Comparison of ENCODE assay signal across 9 mouse cellular contexts in genomic region chr2:128179126-128179807, GRCm38 (mm10). TPM values are rescaled to one million over a fixed set of nuclear protein-coding genes. Genes with fewer than 3 reads are reported as not detected.
DNase-seq lines count a peak whose midpoint lies in the region; ATAC-seq and TF ChIP-seq lines count a peak whose summit lies in the region.
"Had no signal": no experiment of that assay in that cellular context is flagged by ENCODE, and none has a peak within 500 bp of the region (broad histone marks: within the 10 kb centered on the region; RNA-seq: fewer than 3 reads in every experiment).

No protein-coding gene starts in this region.

- no peak for TF ChIP-seq CTCF in liver, adult 2 months (IDR thresholded peaks at IDR 0.05; ENCODE audit: low read depth, low read length)

- no peak overlapping the region for H3ac ChIP-seq in myocyte (ENCODE audit: control insufficient read depth, insufficient read length)

- no peak overlapping the region for H3K27ac ChIP-seq in liver, adult 2 months (replicated peaks; ENCODE audit: insufficient read depth, low read depth, low read length)
- 0 out of 2 replicates have a peak overlapping the region, but pooled peaks have one; percentile 18 for H3K27ac ChIP-seq in intestine, embryonic 14.5 days (ENCODE audit: low read depth)
- H3K27ac ChIP-seq: liver, embryonic 13.5 days had no signal

- no peak overlapping the region for H3K9ac ChIP-seq in liver, adult 2 months (ENCODE audit: low read depth, low read length)
- H3K9ac ChIP-seq in intestine, embryonic 14.5 days (ENCODE audit: low read length) = no peak overlapping the region
- H3K9ac ChIP-seq: liver, embryonic 13.5 days had no signal

- WGBS in liver, adult 2 months = 57% methylated on average over 18 of the region's 18 CpGs
- 76% methylated on average over 18 of the region's 18 CpGs for WGBS in intestine, embryonic 14.5 days

- no peaks in the 10 kb centered on the region for H3K36me3 ChIP-seq in liver, adult 2 months (ENCODE audit: control insufficient read depth, insufficient read depth, low read length)
- H3K36me3 ChIP-seq in intestine, embryonic 14.5 days (ENCODE audit: control insufficient read depth, insufficient read depth, low read length) = no peaks in the 10 kb centered on the region
- no peaks in the 10 kb centered on the region for H3K36me3 ChIP-seq in myocyte (ENCODE audit: control insufficient read depth, insufficient read depth)
- H3K36me3 ChIP-seq: liver, embryonic 13.5 days had no signal

- no peak overlapping the region for H3K4me3 ChIP-seq in liver, adult 2 months (ENCODE audit: insufficient read depth, low read depth, low read length)
- no peak overlapping the region for H3K4me3 ChIP-seq in intestine, embryonic 14.5 days (ENCODE audit: low read depth, low read length)
- H3K4me3 ChIP-seq in myocyte = no peak overlapping the region
- H3K4me3 ChIP-seq: liver, embryonic 13.5 days had no signal

- peak; percentile 71 to 76 for DNase-seq in cerebellum, postnatal 10 days
- DNase-seq in cerebellum, adult 9-10 months = no peak
- peak; percentile 53 for DNase-seq in liver, adult 2 months (ENCODE audit: extremely low read depth, low read depth, low spot score)
- DNase-seq in liver = no peak
- no peak for DNase-seq in intestine, embryonic 14.5 days (ENCODE audit: low spot score)
- no peak for DNase-seq in left cerebral cortex, postnatal 10 days (ENCODE audit: extremely low spot score in 1 of 2, low spot score in 2 of 2)
- DNase-seq in c-Kit-positive CD71-positive TER-119-positive erythroid progenitor cells, embryonic 14.5 days (ENCODE audit: low spot score) = no peak

- H3K4me1 ChIP-seq in liver, adult 2 months (ENCODE audit: control insufficient read depth, insufficient read depth, low read length) = peaks cover 10% of the 10 kb centered on the region
- peaks cover 21% of the 10 kb centered on the region for H3K4me1 ChIP-seq in intestine, embryonic 14.5 days (replicated peaks; ENCODE audit: control insufficient read depth, insufficient read depth, low read length)

- H3K27me3 ChIP-seq in liver, adult 2 months (ENCODE audit: control insufficient read depth, insufficient read depth, low read length) = no peaks in the 10 kb centered on the region
- H3K27me3 ChIP-seq in intestine, embryonic 14.5 days (replicated peaks; ENCODE audit: control insufficient read depth, insufficient read depth, low read length) = no peaks in the 10 kb centered on the region
- no peaks in the 10 kb centered on the region for H3K27me3 ChIP-seq in myocyte (ENCODE audit: control insufficient read depth, insufficient read depth, insufficient read length)

- ATAC-seq in intestine, embryonic 14.5 days (replicated peaks; ENCODE audit: low FRiP score, low TSS enrichment, low read depth) = no peak

- no peaks in the 10 kb centered on the region for H3K79me2 ChIP-seq in liver, adult 2 months (ENCODE audit: control insufficient read depth, insufficient read depth, low read length)
- H3K79me2 ChIP-seq in myocyte (ENCODE audit: control insufficient read depth, insufficient read depth) = no peaks in the 10 kb centered on the region

- no peak overlapping the region for H3K4me2 ChIP-seq in intestine, embryonic 14.5 days (ENCODE audit: low read length)
- peak overlapping the region; percentile 86 for H3K4me2 ChIP-seq in myocyte (ENCODE audit: low read depth)
- H3K4me2 ChIP-seq: liver, embryonic 13.5 days had no signal

- H3K9me3 ChIP-seq in intestine, embryonic 14.5 days (ENCODE audit: control insufficient read depth, low read length) = no peaks in the 10 kb centered on the region
- H3K9me3 ChIP-seq: liver, embryonic 13.5 days had no signal

- intact Hi-C loops in left cerebral cortex, postnatal 10 days (cut with DNase I) = no loop called here

- no peak for TF ChIP-seq POLR2A in liver, adult 2 months (IDR thresholded peaks at IDR 0.05; ENCODE audit: extremely low read depth, insufficient read depth, low read length)
- TF ChIP-seq POLR2A in myocyte (IDR thresholded peaks at IDR 0.05; ENCODE audit: insufficient read length, low read depth) = no peak

TF ChIP-seq in myocyte, 11 proteins besides CTCF, POLR2A, EP300 and RAD21:
- TF ChIP-seq USF1 (IDR thresholded peaks at IDR 0.05; ENCODE audit: low read depth) = no peak
- no peak for TF ChIP-seq TCF3 (IDR thresholded peaks at IDR 0.05; ENCODE audit: insufficient read length, low read depth)
- TF ChIP-seq MYOD1 (IDR thresholded peaks at IDR 0.05; ENCODE audit: control insufficient read depth in 1 of 3, insufficient read length in 2 of 3, low read depth in 2 of 3) = no peak
- no peak for TF ChIP-seq TCF12 (IDR thresholded peaks at IDR 0.05; ENCODE audit: insufficient read depth, poor library complexity, severe bottlenecking)
- TF ChIP-seq SRF (IDR thresholded peaks at IDR 0.05; ENCODE audit: control insufficient read depth, insufficient read length, low read depth) = no peak
- no peak for TF ChIP-seq REST (IDR thresholded peaks at IDR 0.05; ENCODE audit: insufficient read depth, insufficient read length)
- no peak for TF ChIP-seq E2F4 (IDR thresholded peaks at IDR 0.05; ENCODE audit: insufficient read depth)

RNA-seq across cellular contexts. Expression of gene Bcl2l11, which starts 53.4 kb away (rescaled TPM):
- total RNA-seq in liver, adult 2 months (2014; rRNA removed) = 4.0 and 7.0 TPM in 2 replicates
- polyA plus RNA-seq in liver, adult 2 months (2012; rRNA removed) = 2.7 and 2.8 TPM in 2 replicates
- polyA plus RNA-seq in intestine, embryonic 14.5 days (2014; fragmentation: Nextera tagmentation; extraction: Ambion mirVana) = 14.1 and 14.9 TPM in 2 replicates
- 4.9 TPM for polyA plus RNA-seq in myocyte (2012; fragmentation: generic; extraction: Trizol)
- total RNA-seq in left cerebral cortex, postnatal 10 days (2021) = 10 to 100 TPM in 1 of 2 experiments, 1 to 10 TPM in 1; 9.5 to 10.7 TPM

Comparison
In these comparisons a context has a peak if more than half of its experiments do, and no peak if none do; other contexts are left out.
1. DNase-seq: peak in cerebellum, postnatal 10 days (2 of 2) and liver, adult 2 months (single experiment); none in cerebellum, adult 9-10 months (single experiment), liver (single experiment), intestine, embryonic 14.5 days (single experiment), left cerebral cortex, postnatal 10 days (0 of 2) and c-Kit-positive CD71-positive TER-119-positive erythroid progenitor cells, embryonic 14.5 days (single experiment).